Mouse (Mus musculus) MEL (cell line): ENCODE data around the gene Kif5c.

Experiments
- CTCF ChIP-seq, 3 experiments: IDR thresholded peaks in 2 of 3; conservative IDR thresholded peaks in 1 of 3; 2 replicates each; pipeline ENCODE4 v1.5.1; 2011 to 2012; ENCODE audit warnings: low read length in 3 of 3, low read depth in 2 of 3, mild to moderate bottlenecking in 2 of 3, improper control_type of control experiment in 1 of 3, inconsistent platforms in 1 of 3, mixed read lengths in 1 of 3, moderate library complexity in 1 of 3; ENCODE audit not compliant: control insufficient read depth in 1 of 3, insufficient read depth in 1 of 3, poor library complexity in 1 of 3, severe bottlenecking in 1 of 3
- POLR2A ChIP-seq, 2 experiments: IDR thresholded peaks; 2 replicates each; pipeline ENCODE4 v1.6.1; 2011 to 2012; ENCODE audit warnings: low read length in 2 of 2, mild to moderate bottlenecking in 2 of 2, control low read depth in 1 of 2, improper control_type of control experiment in 1 of 2, low read depth in 1 of 2, moderate library complexity in 1 of 2; ENCODE audit not compliant: control insufficient read depth in 1 of 2, insufficient read depth in 1 of 2, poor library complexity in 1 of 2
- POLR2AphosphoS2 ChIP-seq: IDR thresholded peaks from 2 replicates; pipeline ENCODE4 v1.6.1; 2011; ENCODE audit warnings: low read length, improper control_type of control experiment

DNA sequence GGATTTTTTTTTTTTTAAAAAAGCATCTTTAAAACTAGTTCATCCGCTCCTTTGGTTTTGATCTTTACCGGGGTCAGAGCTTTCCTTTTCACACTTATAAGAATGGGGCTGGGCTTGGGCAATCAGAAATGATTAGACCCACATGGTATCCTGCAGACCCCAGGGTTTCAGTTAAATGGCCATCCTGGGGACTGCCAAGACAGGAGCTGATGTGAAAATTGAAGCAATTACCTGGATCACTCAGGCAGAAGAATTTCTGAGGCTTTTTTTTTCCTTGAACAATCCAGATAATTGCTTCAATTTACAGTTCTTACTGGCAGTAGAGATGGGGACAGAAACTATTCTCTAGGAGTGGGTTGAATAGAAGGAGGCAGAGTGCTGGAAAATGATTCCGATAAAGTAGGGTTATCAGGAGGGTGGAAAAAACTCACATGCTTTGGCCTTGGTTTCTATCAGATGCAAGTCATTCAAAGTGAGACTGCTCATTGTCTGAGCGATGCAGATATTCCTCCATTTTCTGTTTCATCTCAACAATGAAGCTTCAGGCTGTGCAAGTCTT lies 16.2 kb upstream of the Kif5c start:
- TF ChIP-seq POLR2A (IDR thresholded peaks at IDR 0.05; ENCODE audit: control insufficient read depth in 1 of 2, insufficient read depth in 1 of 2, low read depth in 1 of 2, low read length in 2 of 2, poor library complexity in 1 of 2) (no peak), CTCF (IDR thresholded peaks at IDR 0.05 in 2 of 3, conservative IDR thresholded peaks at IDR 0.05 in 1 of 3; ENCODE audit: control insufficient read depth in 1 of 3, insufficient read depth in 1 of 3, low read depth in 2 of 3, low read length in 3 of 3, poor library complexity in 1 of 3, severe bottlenecking in 1 of 3) (no peak), POLR2AphosphoS2 (no peak)
